Mouse (Mus musculus) cortical plate, adult 2 months (tissue): Measurements from ENCODE around the gene Zfp786.
"Not testable (repeated sequence)": the region's sequence is repeated elsewhere in the genome, so short reads cannot be mapped to it uniquely, and the experiment has no call there.

Source experiments
- CTCF ChIP-seq: fragments of 200-500 bp; IDR thresholded peaks from 2 replicates; pipeline ENCODE4 v1.5.1; 2011; ENCODE audit warnings: mild to moderate bottlenecking, control low read depth, low read length; ENCODE audit not compliant: insufficient read depth; ENCODE audit errors: extremely low read depth
- POLR2A ChIP-seq: fragments of 200-500 bp; IDR thresholded peaks from 2 replicates; pipeline ENCODE4 v1.6.1; 2011; ENCODE audit warnings: mild to moderate bottlenecking, low read length, control low read depth; ENCODE audit not compliant: insufficient read depth; ENCODE audit errors: extremely low read depth

DNA sequence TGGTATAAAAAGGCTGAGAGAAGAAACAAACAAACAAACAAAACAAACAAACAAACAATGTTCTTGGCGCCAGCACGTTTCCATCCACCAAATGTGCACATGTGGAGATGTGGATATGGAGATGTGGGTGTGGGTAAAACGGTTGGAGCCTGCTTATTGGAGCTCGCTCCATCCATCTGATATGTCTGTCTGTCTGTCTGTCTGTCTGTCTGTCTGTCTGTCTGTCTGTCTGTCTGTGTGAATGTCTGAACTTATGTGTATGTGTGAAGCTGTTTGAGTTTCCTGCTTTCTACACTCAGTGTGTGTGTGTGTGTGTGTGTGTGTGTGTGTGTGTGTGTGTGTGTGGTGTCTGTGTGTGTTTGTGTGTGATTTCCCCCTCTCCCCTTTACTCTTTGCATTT is 60.8 kb downstream of the Zfp786 start:
- TF ChIP-seq POLR2A, CTCF: not testable (repeated sequence)
